Mouse (Mus musculus): ENCODE results near the gene Acot8. TPM values are rescaled to one million over a fixed set of nuclear protein-coding genes. Genes with fewer than 3 reads are reported as not detected.
"Not testable (repeated sequence)": the region's sequence is repeated elsewhere in the genome, so short reads cannot be mapped to it uniquely, and the experiment has no call there.

The Acot8 gene
- polyA plus RNA-seq, 1 experiment from 2014 or later: 52.5 TPM

DNA sequence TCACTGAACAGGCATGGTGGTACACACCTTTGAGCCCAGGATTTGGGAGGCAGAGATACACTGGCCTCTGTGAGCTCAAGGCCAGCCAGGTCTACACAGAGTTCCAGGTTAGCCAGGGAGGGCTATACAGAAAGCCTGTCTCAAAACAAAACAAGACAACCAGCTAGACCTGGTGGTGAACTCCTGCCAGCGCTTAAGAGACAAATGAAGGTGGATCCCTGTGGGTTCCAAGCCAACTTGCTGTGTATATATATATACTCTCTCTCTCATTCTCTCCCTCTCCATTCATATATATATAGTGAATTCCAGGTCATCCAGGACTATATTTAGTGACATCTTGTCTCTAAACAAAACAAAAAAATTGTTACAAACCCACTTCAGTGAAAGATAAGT is 765 bp downstream of the Acot8 start:
- Histone ChIP-seq H3K4me2 (replicated peaks; ENCODE audit: low read depth) (peak overlapping the region; percentile 87), H3K9me3 (ENCODE audit: control insufficient read depth) (no peaks in the 10 kb centered on the region), H3K4me1 (replicated peaks; ENCODE audit: control insufficient read depth, insufficient read depth, low read length) (no peaks in the 10 kb centered on the region), H3K27ac (ENCODE audit: low read depth, low read length) (peak overlapping the region; percentile 85), H3K27me3 (replicated peaks; ENCODE audit: control insufficient read depth, insufficient read depth, low read length) (no peaks in the 10 kb centered on the region), H3K9ac (ENCODE audit: low read depth, low read length) (peak overlapping the region; percentile 74), H3K4me3 (ENCODE audit: low read depth, low read length) (peak overlapping the region; percentile 80), H3K36me3 (ENCODE audit: control insufficient read depth, insufficient read depth) (peaks cover 32% of the 10 kb centered on the region)
- TF ChIP-seq CTCF (IDR thresholded peaks at IDR 0.05; ENCODE audit: low read depth): no peak
- ATAC-seq: no peak
- 43% methylated on average over 1 of the region's 1 CpGs for WGBS

DNA sequence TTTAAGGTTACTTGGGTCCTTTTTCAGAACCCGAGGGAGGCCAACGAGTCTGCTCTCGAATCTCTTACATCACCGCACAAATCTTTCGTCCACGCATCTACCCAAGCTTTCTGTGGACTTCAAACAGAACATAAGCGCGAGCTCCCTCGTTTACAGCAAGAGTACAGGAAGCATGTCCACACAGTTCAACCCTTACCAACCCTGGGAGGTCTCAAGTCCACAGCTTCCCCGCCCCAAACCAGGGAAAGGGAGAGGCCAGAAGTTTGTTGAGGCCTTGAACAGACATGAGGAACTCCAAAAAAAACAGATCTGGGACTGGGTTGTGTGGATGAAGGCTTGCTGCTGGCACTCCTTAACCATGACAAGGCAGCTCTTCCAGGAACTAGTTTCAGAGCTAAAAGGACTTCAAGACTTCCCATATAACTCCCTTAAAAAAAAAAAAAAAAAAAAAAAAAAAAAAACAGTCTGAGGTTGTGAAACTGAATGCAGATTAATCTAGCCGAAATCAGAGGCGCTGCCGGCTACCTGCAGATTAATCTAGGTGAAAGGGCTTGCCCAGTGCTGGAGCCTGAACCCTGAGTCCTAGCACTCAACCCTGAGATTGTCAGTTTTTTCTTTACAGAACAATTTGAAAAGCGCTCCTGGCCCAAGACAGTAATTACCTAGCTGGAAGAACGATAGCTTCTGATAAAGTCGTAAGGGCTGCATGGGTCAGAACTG is 1.3 kb downstream of the Acot8 start:
- peaks cover 28% of the 10 kb centered on the region for H3K36me3 ChIP-seq (ENCODE audit: control insufficient read depth, insufficient read depth)
- 0 out of 2 replicates have a peak, but pooled peaks have one; percentile 17 for ATAC-seq
- peak overlapping the region; percentile 87 for H3K4me2 ChIP-seq (replicated peaks; ENCODE audit: low read depth)
- WGBS: 49% methylated on average over 16 of the region's 16 CpGs
- H3K27ac ChIP-seq (ENCODE audit: low read depth, low read length): peak overlapping the region; percentile 85
- peak overlapping the region; percentile 80 for H3K4me3 ChIP-seq (ENCODE audit: low read depth, low read length)
- TF ChIP-seq CTCF (IDR thresholded peaks at IDR 0.05; ENCODE audit: low read depth): no peak
- H3K27me3 ChIP-seq (replicated peaks; ENCODE audit: control insufficient read depth, insufficient read depth, low read length): no peaks in the 10 kb centered on the region
- H3K9me3 ChIP-seq (ENCODE audit: control insufficient read depth): no peaks in the 10 kb centered on the region
- peak overlapping the region; percentile 74 for H3K9ac ChIP-seq (ENCODE audit: low read depth, low read length)
- H3K4me1 ChIP-seq (replicated peaks; ENCODE audit: control insufficient read depth, insufficient read depth, low read length): no peaks in the 10 kb centered on the region

DNA sequence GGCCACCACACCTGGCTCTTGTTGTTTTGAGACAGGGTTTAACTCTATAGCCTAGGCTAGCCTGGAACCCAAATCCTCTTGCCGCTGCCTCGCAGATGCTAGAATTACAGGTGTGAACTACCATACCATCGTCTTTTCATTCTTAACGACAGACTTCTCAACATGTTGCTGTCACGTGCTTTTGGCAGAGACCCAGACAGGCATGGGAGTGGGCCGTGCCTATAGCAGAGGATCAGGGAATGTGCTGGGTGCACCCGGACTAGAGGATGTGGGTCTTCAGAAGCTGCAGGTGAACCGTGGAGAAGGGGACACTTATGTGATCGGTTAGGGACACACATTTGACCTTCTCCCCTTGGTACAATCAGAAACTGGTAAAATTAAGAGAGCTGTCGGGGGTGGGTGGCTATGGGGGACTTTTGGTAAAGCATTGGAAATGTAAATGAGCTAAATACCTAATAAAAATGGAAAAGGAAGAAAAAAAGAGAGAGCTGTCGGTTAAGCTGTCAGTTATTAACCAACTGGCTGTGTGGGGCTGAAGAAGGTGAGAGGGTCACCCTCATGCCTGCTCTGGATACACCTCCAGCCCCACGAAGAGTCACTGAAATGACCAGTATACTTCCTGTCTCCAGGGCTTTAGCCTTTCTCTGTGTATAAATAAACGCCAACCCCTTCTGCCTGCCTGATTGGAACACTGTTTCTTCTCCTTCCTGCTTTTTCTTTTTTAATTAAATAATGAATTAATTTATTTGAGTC is 4.3 kb downstream of the Acot8 start:
- H3K27me3 ChIP-seq (replicated peaks; ENCODE audit: control insufficient read depth, insufficient read depth, low read length): no peaks in the 10 kb centered on the region
- H3K4me3 ChIP-seq (ENCODE audit: low read depth, low read length): no peak overlapping the region
- H3K4me1 ChIP-seq (replicated peaks; ENCODE audit: control insufficient read depth, insufficient read depth, low read length): no peaks in the 10 kb centered on the region
- no peak for ATAC-seq
- 85% methylated on average over 13 of the region's 13 CpGs for WGBS
- H3K9ac ChIP-seq (ENCODE audit: low read depth, low read length): no peak overlapping the region
- TF ChIP-seq CTCF (IDR thresholded peaks at IDR 0.05; ENCODE audit: low read depth): no peak
- no peak overlapping the region for H3K27ac ChIP-seq (ENCODE audit: low read depth, low read length)
- no peak overlapping the region for H3K4me2 ChIP-seq (replicated peaks; ENCODE audit: low read depth)
- no peaks in the 10 kb centered on the region for H3K9me3 ChIP-seq (ENCODE audit: control insufficient read depth)
- H3K36me3 ChIP-seq (ENCODE audit: control insufficient read depth, insufficient read depth): peaks cover 54% of the 10 kb centered on the region

DNA sequence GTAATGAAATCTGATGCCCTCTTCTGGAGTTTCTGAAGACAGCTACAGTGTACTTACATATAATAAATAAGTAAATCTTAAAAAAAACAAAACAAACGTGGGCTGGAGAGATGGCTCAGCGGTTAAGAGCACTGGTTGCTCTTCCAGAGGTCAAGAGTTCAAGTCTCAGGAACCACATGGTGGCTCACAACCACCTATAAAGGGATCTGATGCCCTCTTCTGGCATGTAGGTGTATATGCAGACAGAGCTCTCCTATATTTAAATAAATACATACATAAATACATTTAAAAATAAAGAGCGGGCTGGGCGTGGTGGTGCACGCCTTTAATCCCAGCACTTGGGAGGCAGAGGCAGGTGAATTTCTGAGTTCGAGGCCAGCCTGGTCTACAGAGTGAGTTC is 6.1 kb downstream of the Acot8 start:
- peaks cover 68% of the 10 kb centered on the region for H3K36me3 ChIP-seq (ENCODE audit: control insufficient read depth, insufficient read depth)
- TF ChIP-seq CTCF (IDR thresholded peaks at IDR 0.05; ENCODE audit: low read depth): peak; percentile 59
- H3K4me2 ChIP-seq (replicated peaks; ENCODE audit: low read depth); H3K27me3 ChIP-seq (replicated peaks; ENCODE audit: control insufficient read depth, insufficient read depth, low read length); H3K9ac ChIP-seq (ENCODE audit: low read depth, low read length); ATAC-seq; H3K4me3 ChIP-seq (ENCODE audit: low read depth, low read length); H3K4me1 ChIP-seq (replicated peaks; ENCODE audit: control insufficient read depth, insufficient read depth, low read length); H3K27ac ChIP-seq (ENCODE audit: low read depth, low read length); H3K9me3 ChIP-seq (ENCODE audit: control insufficient read depth): not testable (repeated sequence)
- WGBS: 78% methylated on average over 6 of the region's 6 CpGs

DNA sequence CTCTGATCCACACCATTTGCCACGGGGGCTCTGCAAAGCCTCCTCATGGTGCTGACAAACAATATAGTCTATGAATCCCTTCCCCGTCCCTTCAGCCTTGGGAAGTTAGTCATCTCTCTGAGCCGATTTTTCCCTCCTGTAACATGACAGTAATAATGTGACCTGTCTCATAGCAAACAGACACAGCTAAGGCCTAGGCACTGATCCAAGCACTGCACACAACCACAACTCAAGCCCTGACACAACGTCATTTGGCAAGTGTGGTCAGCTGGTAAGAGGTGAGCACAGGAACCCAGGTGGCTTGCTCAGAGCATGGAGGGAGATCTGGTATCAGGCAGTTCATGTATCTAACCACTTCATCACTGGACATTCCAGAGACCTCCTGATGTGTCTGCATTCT is 8.8 kb downstream of the Acot8 start:
- no peak overlapping the region for H3K4me3 ChIP-seq (ENCODE audit: low read depth, low read length)
- no peaks in the 10 kb centered on the region for H3K27me3 ChIP-seq (replicated peaks; ENCODE audit: control insufficient read depth, insufficient read depth, low read length)
- no peaks in the 10 kb centered on the region for H3K4me1 ChIP-seq (replicated peaks; ENCODE audit: control insufficient read depth, insufficient read depth, low read length)
- H3K9ac ChIP-seq (ENCODE audit: low read depth, low read length): no peak overlapping the region
- H3K4me2 ChIP-seq (replicated peaks; ENCODE audit: low read depth): no peak overlapping the region
- WGBS: 76% methylated on average over 4 of the region's 4 CpGs
- TF ChIP-seq CTCF (IDR thresholded peaks at IDR 0.05; ENCODE audit: low read depth): no peak
- no peak for ATAC-seq
- H3K27ac ChIP-seq (ENCODE audit: low read depth, low read length): no peak overlapping the region
- no peaks in the 10 kb centered on the region for H3K9me3 ChIP-seq (ENCODE audit: control insufficient read depth)
- peaks cover 78% of the 10 kb centered on the region for H3K36me3 ChIP-seq (ENCODE audit: control insufficient read depth, insufficient read depth)

DNA sequence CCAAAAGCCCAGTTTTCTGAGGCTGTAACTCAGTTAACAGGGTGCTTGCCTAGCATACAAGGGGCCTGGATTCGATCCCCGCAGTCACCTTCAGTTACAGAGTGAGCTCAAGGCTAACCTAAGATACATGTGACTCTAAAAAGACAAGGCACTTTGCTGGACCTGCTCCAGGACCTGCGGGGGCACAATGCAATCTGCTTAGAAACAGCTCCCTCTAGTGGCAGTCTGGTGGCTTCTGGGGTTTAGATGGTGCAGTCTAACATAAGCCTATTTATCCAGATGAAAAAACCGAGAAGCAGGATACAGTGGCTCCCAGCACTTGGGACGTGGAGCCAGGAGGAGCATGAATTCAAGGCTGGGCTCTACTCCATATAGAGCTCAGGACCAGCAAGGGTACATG is 10.4 kb downstream of the Acot8 start:
- H3K36me3 ChIP-seq (ENCODE audit: control insufficient read depth, insufficient read depth): peaks cover 73% of the 10 kb centered on the region
- ATAC-seq: peak; percentile 44; the same call in 1 of the 2 replicates

More for the DNA sequence above, 10.4 kb downstream of the Acot8 start:
- H3K9ac ChIP-seq (ENCODE audit: low read depth, low read length): no peak overlapping the region
- WGBS: 20% methylated on average over 5 of the region's 5 CpGs
- no peak overlapping the region for H3K4me3 ChIP-seq (ENCODE audit: low read depth, low read length)
- peak; percentile 92 for TF ChIP-seq CTCF (IDR thresholded peaks at IDR 0.05; ENCODE audit: low read depth)
- H3K9me3 ChIP-seq (ENCODE audit: control insufficient read depth): no peaks in the 10 kb centered on the region
- no peak overlapping the region for H3K4me2 ChIP-seq (replicated peaks; ENCODE audit: low read depth)
- no peaks in the 10 kb centered on the region for H3K27me3 ChIP-seq (replicated peaks; ENCODE audit: control insufficient read depth, insufficient read depth, low read length)
- no peak overlapping the region for H3K27ac ChIP-seq (ENCODE audit: low read depth, low read length)
- no peaks in the 10 kb centered on the region for H3K4me1 ChIP-seq (replicated peaks; ENCODE audit: control insufficient read depth, insufficient read depth, low read length)
